Mouse (Mus musculus) B cell, adult (primary cell): ENCODE measurements around the gene Laptm5. TPM values are rescaled to one million over a fixed set of nuclear protein-coding genes. Genes with fewer than 3 reads are reported as not detected.

Source experiments
- total RNA-seq: library from RNA; stranded (reverse); gene quantifications from 4 replicates; pipeline ENCODE4 v1.2.4, GENCODE M21; 2023; ENCODE audit not compliant: inconsistent age

The Laptm5 gene
- 1,105 to 1,323 TPM (median 1,268 TPM) in 4 replicates for total RNA-seq

GRCm38 (mm10) chr4:130913077-130913476 lies at the start of gene Laptm5:
Gene Laptm5, plus strand, starts transcription at chr4:130913125.

GRCm38 (mm10) chr4:130944112-130944511 lies 31.2 kb downstream of the Laptm5 start, which contains the start of gene Matn1:
Gene Matn1, plus strand, starts transcription at chr4:130944385.

Other genes starting within 250 kb of the Laptm5 start
- 141 to 144 TPM (median 142 TPM) in 4 replicates for gene Pum1, start 249.8 kb upstream of the Laptm5 start, total RNA-seq
- gene Sdc3, start 120.6 kb upstream of the Laptm5 start, total RNA-seq = 5.1 to 9.7 TPM (median 5.4 TPM) in 4 replicates
- gene Matn1, start 31.3 kb downstream of the Laptm5 start, total RNA-seq = 0.70 to 1.7 TPM (median 0.99 TPM) in 4 replicates